Mouse (Mus musculus) bone marrow, adult 2 months (tissue): Measurements from ENCODE around the gene S100a3.

Experiments used
- CTCF ChIP-seq: fragments of 200-500 bp; IDR thresholded peaks from 2 replicates; pipeline ENCODE4 v1.5.1; 2011; ENCODE audit warnings: low read length, control low read depth; ENCODE audit not compliant: control insufficient read depth, insufficient read depth
- POLR2A ChIP-seq: fragments of 200-500 bp; IDR thresholded peaks from 2 replicates; pipeline ENCODE4 v1.6.1; 2011; ENCODE audit warnings: low read depth, mild to moderate bottlenecking, control low read depth, low read length, borderline replicate concordance; ENCODE audit not compliant: control insufficient read depth

DNA sequence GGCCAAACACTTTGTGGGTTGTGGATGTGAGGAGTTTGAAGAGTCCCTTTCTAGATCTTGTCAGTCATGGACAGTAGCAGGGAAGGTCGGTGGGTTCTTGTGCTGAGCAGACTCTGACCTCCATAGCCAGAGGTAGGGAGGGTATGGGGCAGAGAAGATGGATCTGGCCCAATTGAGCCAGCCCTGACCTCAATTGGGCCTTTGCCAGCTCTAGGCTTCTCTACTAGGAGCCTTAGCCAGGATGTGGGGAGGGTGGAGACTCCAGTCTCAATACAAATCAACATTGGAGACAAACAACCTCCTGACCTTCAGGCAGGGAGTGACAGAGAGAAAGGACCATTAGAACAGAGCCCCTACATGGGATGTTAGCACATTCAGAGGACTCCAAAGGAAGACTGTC, 45.1 kb upstream of the S100a3 start:
- TF ChIP-seq CTCF, result no peak
- TF ChIP-seq POLR2A, result no peak
